Mouse (Mus musculus) hindbrain, embryonic 13.5 days (tissue): ENCODE data around the gene Pde10a. TPM values are rescaled to one million over a fixed set of nuclear protein-coding genes. Genes with fewer than 3 reads are reported as not detected.

Experiments used
- ATAC-seq: fragments of 200-750 bp; cut with Nextera tagmentation; 2 replicates; pipeline ENCODE4 v1.8.0; 2017; ENCODE audit warnings: moderate TSS enrichment; ENCODE audit not compliant: low FRiP score
- H3K27ac ChIP-seq: fragments of 300-500 bp; sonication (generic); 2 replicates; pipeline ENCODE4 v1.5.1; 2015; ENCODE audit warnings: inconsistent platforms, mild to moderate bottlenecking, moderate library complexity
- H3K27me3 ChIP-seq: fragments of 300-500 bp; sonication (generic); 2 replicates; pipeline ENCODE4 v1.6.1; 2015; ENCODE audit warnings: mild to moderate bottlenecking, inconsistent platforms
- H3K36me3 ChIP-seq: fragments of 300-500 bp; sonication (generic); 2 replicates; pipeline ENCODE4 v1.6.1; 2015; ENCODE audit warnings: mild to moderate bottlenecking, inconsistent platforms
- H3K4me1 ChIP-seq: fragments of 300-500 bp; sonication (generic); replicated peaks from 2 replicates; pipeline ENCODE4 v1.6.1; 2015; ENCODE audit warnings: inconsistent platforms
- H3K4me2 ChIP-seq: fragments of 300-500 bp; sonication (generic); 2 replicates; pipeline ENCODE4 v1.6.1; 2015; ENCODE audit warnings: inconsistent platforms, mild to moderate bottlenecking, moderate library complexity
- H3K4me3 ChIP-seq: fragments of 300-500 bp; sonication (generic); 2 replicates; pipeline ENCODE4 v1.5.1; 2015; ENCODE audit warnings: mild to moderate bottlenecking, inconsistent platforms
- H3K9ac ChIP-seq: fragments of 300-500 bp; sonication (generic); 2 replicates; pipeline ENCODE4 v1.6.1; 2015; ENCODE audit warnings: mild to moderate bottlenecking, inconsistent platforms
- H3K9me3 ChIP-seq: fragments of 300-500 bp; sonication (generic); 2 replicates; pipeline ENCODE4 v1.6.1; 2016; ENCODE audit warnings: inconsistent platforms
- WGBS: fragments of 180-500 bp; shearing (Covaris S2); methylation state at CpG from one replicate; pipeline ENCODE4 v1.1.7; 2015; 5-methylcytosine and 5-hydroxymethylcytosine counted together
- polyA plus RNA-seq: library from polyadenylated mRNA; unstranded; fragments of >200 nt; fragmentation: Nextera tagmentation; extraction: Ambion mirVana; gene quantifications from 2 replicates; pipeline ENCODE4 v1.2.1, GENCODE M21; 2015

Pde10a gene
- polyA plus RNA-seq, 1 experiment from 2014 or later = 14.5 TPM

DNA sequence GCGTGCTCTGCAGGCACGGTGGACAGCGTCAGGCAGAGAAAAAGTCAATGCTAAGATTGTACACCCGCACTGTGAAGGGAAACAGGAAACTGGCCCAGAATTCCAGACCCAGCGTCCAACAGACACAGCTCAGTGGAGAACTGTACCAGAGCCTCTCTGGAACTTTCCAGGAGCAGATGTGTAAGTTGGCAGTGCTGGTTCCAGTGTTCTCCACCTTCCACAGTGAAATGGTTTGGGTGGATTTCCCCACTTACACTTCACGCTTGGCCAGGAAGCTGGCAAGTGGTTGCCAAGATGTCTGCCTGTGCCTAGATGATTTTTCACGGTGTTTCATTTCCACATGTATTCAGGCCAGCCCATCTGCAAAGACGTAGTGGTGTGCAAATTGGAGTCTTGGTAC, 32.8 kb downstream of the Pde10a start:
- H3K9me3 ChIP-seq = no peaks in the 10 kb centered on the region
- no peak overlapping the region for H3K27ac ChIP-seq
- H3K9ac ChIP-seq = no peak overlapping the region
- H3K4me3 ChIP-seq = no peak overlapping the region
- no peak for ATAC-seq
- no peaks in the 10 kb centered on the region for H3K4me1 ChIP-seq
- no peak overlapping the region for H3K4me2 ChIP-seq
- 88% methylated on average over 8 of the region's 8 CpGs for WGBS
- H3K36me3 ChIP-seq = no peaks in the 10 kb centered on the region
- no peaks in the 10 kb centered on the region for H3K27me3 ChIP-seq

DNA sequence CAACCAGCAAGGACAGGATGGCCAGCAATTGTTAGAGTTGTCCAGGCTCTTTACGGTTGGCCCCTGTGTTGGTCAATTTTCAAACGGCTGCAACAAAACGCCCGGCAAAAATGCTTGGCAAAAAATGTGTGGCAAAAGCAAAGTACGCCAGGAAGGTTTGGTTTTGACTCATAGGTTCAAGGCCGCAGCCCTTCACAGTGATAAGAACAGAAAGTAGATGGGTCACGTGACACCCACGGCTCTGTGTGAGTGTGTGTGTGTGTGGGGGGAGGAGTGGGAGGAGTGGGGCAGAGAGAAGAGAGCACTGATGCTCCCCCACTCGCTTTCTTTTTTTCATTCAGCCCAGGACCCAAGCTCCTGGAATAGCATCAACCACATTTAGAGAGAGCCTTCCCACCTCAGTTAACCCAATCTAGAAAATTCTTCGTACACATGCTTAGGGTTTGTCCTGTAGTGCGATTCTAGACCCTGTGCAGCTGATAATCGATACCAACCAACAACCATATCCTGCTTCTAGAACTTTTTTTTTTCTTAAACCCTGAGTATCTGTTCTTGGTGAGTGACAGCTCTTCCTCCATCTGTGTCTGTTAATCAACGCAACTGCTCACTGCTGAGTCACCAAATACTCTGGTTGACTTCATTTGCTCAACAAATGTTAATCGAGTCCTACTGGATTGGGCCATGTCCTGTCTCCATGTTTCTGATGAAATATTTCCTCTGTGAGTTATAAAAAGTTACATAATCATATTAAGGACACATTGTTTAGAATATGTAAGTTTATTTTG, 37.1 kb downstream of the Pde10a start:
- Histone ChIP-seq H3K4me3 (no peak overlapping the region), H3K27ac (no peak overlapping the region), H3K4me2 (no peak overlapping the region), H3K4me1 (no peaks in the 10 kb centered on the region), H3K36me3 (no peaks in the 10 kb centered on the region), H3K9me3 (no peaks in the 10 kb centered on the region), H3K9ac (no peak overlapping the region), H3K27me3 (no peaks in the 10 kb centered on the region)
- 66% methylated on average over 14 of the region's 14 CpGs for WGBS
- no peak for ATAC-seq

DNA sequence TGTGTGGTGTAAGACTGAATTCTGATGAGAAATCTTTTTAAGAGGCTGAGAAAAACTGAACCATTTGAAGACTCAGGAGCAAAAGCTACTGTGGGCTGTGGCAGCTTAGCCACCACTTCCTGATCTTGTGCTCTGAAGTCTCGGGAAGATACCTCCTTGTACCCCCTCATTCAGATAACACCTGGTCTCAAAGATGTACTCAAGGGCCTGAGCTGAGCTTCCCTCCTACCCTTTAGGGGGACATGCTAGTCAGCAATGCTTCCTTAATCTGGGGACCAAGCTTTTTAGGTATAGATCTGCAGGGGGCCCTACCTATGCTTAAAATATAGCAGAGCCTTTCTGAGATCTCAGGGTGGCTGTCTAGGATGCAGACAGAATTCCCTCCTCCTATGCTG, 37.7 kb downstream of the Pde10a start:
- no peak overlapping the region for H3K4me3 ChIP-seq
- no peak overlapping the region for H3K27ac ChIP-seq
- ATAC-seq = no peak
- H3K27me3 ChIP-seq = no peaks in the 10 kb centered on the region
- H3K9me3 ChIP-seq = no peaks in the 10 kb centered on the region
- H3K4me1 ChIP-seq = no peaks in the 10 kb centered on the region
- no peak overlapping the region for H3K9ac ChIP-seq
- no peaks in the 10 kb centered on the region for H3K36me3 ChIP-seq
- H3K4me2 ChIP-seq = no peak overlapping the region
- 75% methylated on average over 1 of the region's 1 CpGs for WGBS

DNA sequence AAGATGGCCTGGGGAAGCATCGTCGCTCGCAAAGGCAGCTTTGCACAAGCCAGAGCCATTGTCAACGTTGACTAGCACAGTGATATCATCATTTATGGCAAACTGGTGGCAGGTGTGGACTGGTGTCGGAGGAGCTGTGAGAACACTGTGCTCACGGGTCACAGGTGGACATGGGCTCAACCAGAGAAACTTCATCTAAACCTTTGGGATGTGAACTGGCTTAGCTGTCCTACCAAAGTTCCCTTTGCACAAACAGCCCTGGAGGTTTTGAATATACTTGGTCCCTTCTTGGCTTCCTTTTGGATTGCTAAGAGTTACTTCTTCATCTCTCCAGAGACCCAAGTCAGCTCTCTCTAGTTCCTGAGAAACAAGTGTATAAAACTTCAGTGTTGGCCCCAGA, 41.7 kb downstream of the Pde10a start, which contains the start of gene Gm17087:
Gene Gm17087 (minus strand): TSS at position 101 of the 400 bp plus-strand sequence.
- Histone ChIP-seq H3K27me3 (no peaks in the 10 kb centered on the region), H3K9ac (no peak within 1 kb of the TSS), H3K4me3 (no peak within 1 kb of the TSS), H3K4me1 (no peaks in the 10 kb centered on the region), H3K4me2 (no peak within 1 kb of the TSS), H3K9me3 (no peaks in the 10 kb centered on the region), H3K27ac (no peak within 1 kb of the TSS), H3K36me3 (no peaks in the 10 kb centered on the region)
- WGBS = 93% methylated on average over 6 of the region's 6 CpGs
- ATAC-seq = no peak

DNA sequence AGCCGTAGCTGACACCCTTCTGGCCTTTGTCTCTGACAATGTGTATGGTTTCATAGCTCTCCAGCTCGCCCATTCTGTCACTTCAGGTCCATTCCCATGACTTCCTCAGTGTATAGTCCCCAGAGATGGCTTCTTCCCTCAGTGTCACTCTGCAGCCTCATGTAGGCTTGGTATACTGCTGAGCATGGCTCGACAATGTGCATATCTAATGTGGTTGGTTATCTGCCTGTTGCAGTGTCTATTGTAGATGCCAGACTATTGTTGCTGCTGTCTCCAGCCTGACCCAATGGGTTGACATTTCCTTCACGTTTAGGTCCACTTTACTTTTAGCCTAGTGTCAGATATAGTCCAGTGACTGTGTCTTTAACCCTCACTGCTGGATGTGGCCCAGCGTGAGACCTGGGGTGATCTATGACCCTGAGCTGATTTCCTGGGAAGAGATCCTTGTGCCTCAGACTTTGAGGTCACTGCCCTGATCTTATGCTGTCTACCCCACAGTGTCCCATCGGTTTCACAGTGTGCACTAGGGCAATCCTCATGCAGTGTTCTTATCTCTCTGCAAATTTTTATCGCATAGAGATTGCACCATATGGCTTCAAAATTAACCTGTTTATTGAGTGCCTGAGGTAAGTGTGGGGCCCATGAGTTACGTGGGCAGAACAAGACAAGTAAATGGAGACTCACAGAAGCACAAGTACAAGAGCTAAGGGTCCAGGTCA, 48.5 kb downstream of the Pde10a start:
- no peak for ATAC-seq
- no peaks in the 10 kb centered on the region for H3K9me3 ChIP-seq
- no peak overlapping the region for H3K4me2 ChIP-seq
- 72% methylated on average over 8 of the region's 8 CpGs for WGBS
- H3K27me3 ChIP-seq = no peaks in the 10 kb centered on the region
- no peak overlapping the region for H3K4me3 ChIP-seq
- H3K4me1 ChIP-seq = no peaks in the 10 kb centered on the region
- H3K36me3 ChIP-seq = no peaks in the 10 kb centered on the region
- H3K9ac ChIP-seq = no peak overlapping the region
- no peak overlapping the region for H3K27ac ChIP-seq

DNA sequence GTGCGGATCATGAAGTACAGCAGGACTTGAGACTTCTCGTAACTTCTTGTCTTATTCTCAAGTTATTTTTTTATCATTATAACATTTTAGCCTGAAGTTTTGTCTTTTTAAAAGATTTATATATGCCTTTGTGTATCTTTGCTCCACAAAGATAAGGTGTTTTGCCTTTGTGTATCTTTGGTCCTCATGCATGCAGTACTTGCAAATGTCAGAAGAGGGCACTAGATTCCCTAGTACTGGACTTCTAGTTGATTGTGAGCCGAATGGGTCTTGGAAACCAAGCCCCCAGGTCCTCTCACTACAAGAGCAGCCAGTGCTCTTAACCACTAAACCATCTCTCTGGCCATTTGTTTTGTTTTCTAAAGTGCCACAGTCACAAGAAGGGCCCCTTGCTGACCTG, 55.2 kb downstream of the Pde10a start:
- Histone ChIP-seq H3K27ac (no peak overlapping the region), H3K4me3 (no peak overlapping the region), H3K9ac (no peak overlapping the region), H3K36me3 (no peaks in the 10 kb centered on the region), H3K4me1 (no peaks in the 10 kb centered on the region), H3K9me3 (no peaks in the 10 kb centered on the region), H3K4me2 (no peak overlapping the region), H3K27me3 (no peaks in the 10 kb centered on the region)
- WGBS = 60% methylated on average over 3 of the region's 3 CpGs
- ATAC-seq = no peak

DNA sequence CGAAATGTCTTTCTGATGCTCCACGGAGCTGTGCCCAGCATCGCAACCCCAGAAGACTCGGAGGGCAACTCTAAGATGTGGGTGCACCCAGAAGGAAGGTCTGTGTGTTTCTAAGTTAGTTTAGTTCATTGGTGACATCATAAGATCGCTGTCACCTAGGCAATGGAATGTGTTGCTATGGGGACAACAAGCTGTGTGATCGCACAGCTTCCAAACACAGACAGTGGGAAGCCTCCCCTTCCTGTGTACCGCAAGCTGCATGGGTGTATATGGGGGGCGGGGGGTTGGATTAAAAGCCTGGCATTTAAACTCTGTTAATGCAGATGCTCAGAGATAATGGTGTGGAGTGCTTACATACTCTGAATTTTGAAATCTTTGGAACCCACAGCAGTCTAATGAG, 56.4 kb downstream of the Pde10a start:
- H3K9ac ChIP-seq = no peak overlapping the region
- WGBS = 65% methylated on average over 8 of the region's 8 CpGs
- no peaks in the 10 kb centered on the region for H3K27me3 ChIP-seq
- no peak overlapping the region for H3K4me2 ChIP-seq
- H3K27ac ChIP-seq = no peak overlapping the region
- H3K4me3 ChIP-seq = no peak overlapping the region
- H3K9me3 ChIP-seq = no peaks in the 10 kb centered on the region
- H3K36me3 ChIP-seq = no peaks in the 10 kb centered on the region
- no peak for ATAC-seq
- no peaks in the 10 kb centered on the region for H3K4me1 ChIP-seq

DNA sequence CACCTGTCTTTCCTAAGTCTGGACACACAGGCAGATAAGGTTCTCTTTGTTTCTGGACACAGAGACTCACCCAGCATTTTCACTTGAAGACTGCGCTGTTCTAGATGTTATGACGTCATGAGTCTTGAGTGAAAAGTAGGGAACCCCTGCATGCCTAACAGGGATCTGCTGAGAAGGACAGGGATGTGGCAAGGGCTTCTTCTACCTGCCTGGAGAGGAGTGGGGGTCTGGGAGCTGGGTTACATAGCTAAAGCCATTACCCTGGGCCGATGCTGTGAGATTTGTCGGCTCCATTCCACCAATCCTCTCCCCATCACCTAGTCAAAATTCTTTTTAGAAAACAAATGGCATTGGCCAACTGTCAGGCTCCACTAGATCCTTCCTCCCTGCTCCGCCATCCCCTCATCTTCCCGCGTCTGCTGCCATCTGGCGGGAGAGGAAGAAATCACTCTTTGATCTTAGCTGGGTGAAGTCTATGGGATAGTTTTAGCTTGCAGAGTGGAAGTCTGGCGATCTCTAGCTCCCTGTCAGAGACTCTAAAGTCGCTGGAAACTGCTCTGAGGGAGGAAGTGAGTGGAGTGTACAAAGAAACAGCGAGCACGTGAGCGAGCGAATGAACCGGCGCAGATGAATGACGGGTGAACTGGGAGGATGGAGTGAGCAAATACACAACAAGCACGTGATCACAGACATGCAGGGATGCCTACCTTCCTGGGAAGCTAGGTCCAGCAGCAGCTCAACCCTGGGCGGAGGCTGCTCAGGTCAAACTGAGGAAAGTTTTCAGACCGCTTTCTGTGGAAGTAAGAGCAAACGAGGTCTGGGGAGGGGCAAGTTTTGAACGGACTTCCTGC, 67.5 kb downstream of the Pde10a start:
- peaks cover 18% of the 10 kb centered on the region for H3K27me3 ChIP-seq
- H3K4me3 ChIP-seq = peak overlapping the region; percentile 22; the same call in 1 of the 2 replicates
- peak overlapping the region; percentile 55; the same call in 1 of the 2 replicates for H3K9ac ChIP-seq
- 18% methylated on average over 22 of the region's 22 CpGs for WGBS
- peak overlapping the region; percentile 53 for H3K4me2 ChIP-seq
- H3K9me3 ChIP-seq = peaks cover 3% of the 10 kb centered on the region; the same call in 1 of the 2 replicates
- no peak overlapping the region for H3K27ac ChIP-seq
- H3K4me1 ChIP-seq = no peaks in the 10 kb centered on the region; the same call in 1 of the 2 replicates
- H3K36me3 ChIP-seq = no peaks in the 10 kb centered on the region
- 0 out of 2 replicates have a peak, but pooled peaks have one; percentile 68 for ATAC-seq

DNA sequence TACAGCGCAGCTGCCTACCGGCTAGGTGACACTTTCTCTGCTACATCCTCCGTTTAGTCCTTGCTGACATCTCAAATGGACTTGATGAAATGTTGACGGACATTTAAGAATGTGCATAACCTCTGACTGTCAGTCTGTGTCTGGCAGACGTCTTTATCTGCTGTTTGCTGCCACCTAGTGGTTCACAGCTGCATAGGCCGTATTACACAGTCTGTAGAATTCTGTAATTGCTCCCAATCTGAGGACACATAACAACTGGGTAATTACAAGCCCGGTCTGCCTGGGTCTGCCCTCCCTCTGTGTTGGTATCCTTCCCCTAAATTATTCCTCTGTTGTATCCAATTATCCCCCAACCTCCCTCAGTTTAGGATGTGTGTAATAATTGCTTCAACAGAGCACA, 72.6 kb downstream of the Pde10a start:
- H3K4me3 ChIP-seq = no peak overlapping the region
- WGBS = 8% methylated on average over 7 of the region's 7 CpGs
- H3K4me2 ChIP-seq = no peak overlapping the region
- ATAC-seq = peak; percentile 52; the same call in 1 of the 2 replicates
- no peaks in the 10 kb centered on the region; the same call in 1 of the 2 replicates for H3K4me1 ChIP-seq
- H3K27me3 ChIP-seq = peaks cover 19% of the 10 kb centered on the region
- peaks cover 3% of the 10 kb centered on the region; the same call in 1 of the 2 replicates for H3K9me3 ChIP-seq
- no peaks in the 10 kb centered on the region for H3K36me3 ChIP-seq
- no peak overlapping the region for H3K9ac ChIP-seq
- no peak overlapping the region for H3K27ac ChIP-seq

DNA sequence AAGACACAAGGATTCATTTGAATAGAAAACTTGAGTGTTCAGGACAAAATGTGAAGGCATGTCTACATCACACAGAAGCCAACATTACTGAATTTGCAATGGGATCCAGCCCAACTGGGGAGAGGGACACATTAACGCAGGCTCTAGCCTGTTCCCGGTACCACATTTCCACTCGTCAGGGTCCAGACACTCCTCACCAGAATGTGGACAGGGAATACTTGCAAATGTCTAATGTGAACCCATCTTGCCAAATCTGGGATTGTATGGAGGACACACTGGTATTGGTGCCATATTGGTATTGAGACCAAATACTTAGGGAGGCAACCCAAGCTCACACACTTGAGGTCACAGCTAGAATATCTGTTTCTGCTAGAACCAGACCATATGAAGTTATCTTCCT, 77.8 kb downstream of the Pde10a start:
- Histone ChIP-seq H3K9ac (no peak overlapping the region), H3K4me3 (no peak overlapping the region), H3K27ac (no peak overlapping the region), H3K9me3 (no peaks in the 10 kb centered on the region), H3K4me2 (no peak overlapping the region), H3K36me3 (no peaks in the 10 kb centered on the region), H3K4me1 (no peaks in the 10 kb centered on the region), H3K27me3 (0 out of 2 replicates have a peak, but pooled peaks cover 8% of the 10 kb centered on the region)
- ATAC-seq = no peak
- 94% methylated on average over 3 of the region's 3 CpGs for WGBS

DNA sequence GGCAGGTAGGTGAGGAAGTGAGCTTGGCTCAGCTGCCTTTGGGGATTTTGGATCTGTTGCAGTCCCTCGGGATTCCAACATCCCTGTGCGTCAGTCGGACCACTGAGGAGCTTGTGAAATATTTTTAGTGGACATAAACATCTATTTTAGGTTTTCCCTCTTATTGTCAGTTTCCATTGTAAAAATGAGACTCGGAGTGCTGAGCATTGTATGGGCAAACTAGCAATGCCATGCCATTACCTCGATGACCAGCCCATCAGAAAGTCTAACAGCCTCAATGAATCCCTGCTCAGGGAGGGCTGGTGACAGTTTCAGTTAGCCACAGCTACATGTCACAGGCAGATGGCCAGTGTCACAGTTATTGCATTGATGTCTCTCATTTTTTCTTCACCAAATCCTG, 80.7 kb downstream of the Pde10a start:
- no peak for ATAC-seq
- H3K36me3 ChIP-seq = no peaks in the 10 kb centered on the region
- no peak overlapping the region for H3K4me2 ChIP-seq
- H3K9me3 ChIP-seq = no peaks in the 10 kb centered on the region
- 86% methylated on average over 5 of the region's 5 CpGs for WGBS
- H3K9ac ChIP-seq = no peak overlapping the region
- H3K27me3 ChIP-seq = no peaks in the 10 kb centered on the region
- no peak overlapping the region for H3K4me3 ChIP-seq
- no peaks in the 10 kb centered on the region for H3K4me1 ChIP-seq
- H3K27ac ChIP-seq = no peak overlapping the region

DNA sequence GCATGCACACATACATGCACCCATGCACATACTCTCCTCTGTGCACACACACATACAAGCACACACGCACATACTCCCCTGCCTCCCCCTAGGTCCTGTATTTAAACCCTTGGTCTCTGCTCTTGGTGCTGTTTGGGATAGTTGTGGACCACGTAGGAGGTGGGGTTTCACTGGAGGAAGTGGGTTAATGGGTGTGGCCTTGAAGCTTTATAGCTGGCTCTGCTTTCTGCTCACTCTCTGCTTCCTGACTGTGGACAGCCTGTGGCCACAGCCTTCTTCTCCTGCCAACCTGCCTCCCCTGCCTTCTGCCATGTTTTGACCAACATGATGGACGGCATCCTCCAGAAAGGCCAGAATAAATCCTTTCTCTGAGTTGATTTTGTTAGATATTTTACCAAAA, 81.5 kb downstream of the Pde10a start:
- 83% methylated on average over 3 of the region's 3 CpGs for WGBS
- ATAC-seq = no peak
- H3K36me3 ChIP-seq = no peaks in the 10 kb centered on the region

More for the DNA sequence above, 81.5 kb downstream of the Pde10a start:
- no peak overlapping the region for H3K27ac ChIP-seq
- no peak overlapping the region for H3K4me2 ChIP-seq
- no peak overlapping the region for H3K9ac ChIP-seq
- no peaks in the 10 kb centered on the region for H3K9me3 ChIP-seq
- H3K27me3 ChIP-seq = no peaks in the 10 kb centered on the region
- no peaks in the 10 kb centered on the region for H3K4me1 ChIP-seq
- no peak overlapping the region for H3K4me3 ChIP-seq
